Mouse (Mus musculus): ENCODE measurements around the gene Obsl1. TPM values are rescaled to one million over a fixed set of nuclear protein-coding genes. Genes with fewer than 3 reads are reported as not detected.
A peak's percentile ranks its signal among the peaks of the same experiment; 100 is the strongest.

Gene Obsl1
- polyA plus RNA-seq, 1 experiment: 6.2 TPM

GRCm38 (mm10) chr1:75450314-75451005 is 55.8 kb downstream of the Obsl1 start, which contains the start of gene Asic4:
Gene Asic4, plus strand, starts transcription at chr1:75450436.
- Histone ChIP-seq H3K4me3 (replicated peaks; ENCODE audit: control insufficient read depth, low read depth, low read length) (no peak within 1 kb of the TSS), H3K4me1 (ENCODE audit: control insufficient read depth, insufficient read depth, low read length) (no peaks in the 10 kb centered on the region)

GRCm38 (mm10) chr1:75449377-75450135 is 56.7 kb downstream of the Obsl1 start:
- H3K27ac ChIP-seq (ENCODE audit: control insufficient read depth, insufficient read depth, low read depth, low read length, poor library complexity): no peak overlapping the region
- WGBS: 2% methylated on average over 8 of the region's 8 CpGs
- no peak for TF ChIP-seq CTCF (IDR thresholded peaks at IDR 0.05; ENCODE audit: control insufficient read depth, insufficient read depth, low read length)
- no peak for TF ChIP-seq POLR2A (IDR thresholded peaks at IDR 0.05; ENCODE audit: borderline replicate concordance, control insufficient read depth, low read depth, low read length)
- H3K4me3 ChIP-seq (replicated peaks; ENCODE audit: control insufficient read depth, low read depth, low read length): no peak overlapping the region
- no peaks in the 10 kb centered on the region for H3K4me1 ChIP-seq (ENCODE audit: control insufficient read depth, insufficient read depth, low read length)

More at GRCm38 (mm10) chr1:75450314-75451005, 55.8 kb downstream of the Obsl1 start, which contains the start of gene Asic4:
- WGBS: 2% methylated on average over 35 of the region's 35 CpGs
- H3K27ac ChIP-seq (ENCODE audit: control insufficient read depth, insufficient read depth, low read depth, low read length, poor library complexity): no peak within 1 kb of the TSS
- TF ChIP-seq POLR2A (IDR thresholded peaks at IDR 0.05; ENCODE audit: borderline replicate concordance, control insufficient read depth, low read depth, low read length): no peak

- Histone ChIP-seq H3K27ac (ENCODE audit: control insufficient read depth, insufficient read depth, low read depth, low read length, poor library complexity) (no peak overlapping the region), H3K4me3 (replicated peaks; ENCODE audit: control insufficient read depth, low read depth, low read length) (no peak overlapping the region), H3K4me1 (ENCODE audit: control insufficient read depth, insufficient read depth, low read length) (no peaks in the 10 kb centered on the region)
- TF ChIP-seq CTCF (IDR thresholded peaks at IDR 0.05; ENCODE audit: control insufficient read depth, insufficient read depth, low read length): no peak
- TF ChIP-seq POLR2A (IDR thresholded peaks at IDR 0.05; ENCODE audit: borderline replicate concordance, control insufficient read depth, low read depth, low read length): no peak
- 6% methylated on average over 13 of the region's 14 CpGs for WGBS
These were observed 57.3 kb downstream of the Obsl1 start for GRCm38 (mm10) chr1:75448937-75449336.

- Histone ChIP-seq H3K4me1 (ENCODE audit: control insufficient read depth, insufficient read depth, low read length) (no peaks in the 10 kb centered on the region), H3K4me3 (replicated peaks; ENCODE audit: control insufficient read depth, low read depth, low read length) (no peak overlapping the region), H3K27ac (ENCODE audit: control insufficient read depth, insufficient read depth, low read depth, low read length, poor library complexity) (no peak overlapping the region)
- TF ChIP-seq CTCF (IDR thresholded peaks at IDR 0.05; ENCODE audit: control insufficient read depth, insufficient read depth, low read length) (no peak), POLR2A (IDR thresholded peaks at IDR 0.05; ENCODE audit: borderline replicate concordance, control insufficient read depth, low read depth, low read length) (no peak)
- 11% methylated on average over 7 of the region's 7 CpGs for WGBS
These were observed 58.2 kb downstream of the Obsl1 start for GRCm38 (mm10) chr1:75448052-75448431.

GRCm38 (mm10) chr1:75447265-75448051 is 58.8 kb downstream of the Obsl1 start:
- H3K4me3 ChIP-seq (replicated peaks; ENCODE audit: control insufficient read depth, low read depth, low read length): no peak overlapping the region
- H3K27ac ChIP-seq (ENCODE audit: control insufficient read depth, insufficient read depth, low read depth, low read length, poor library complexity): no peak overlapping the region
- TF ChIP-seq POLR2A (IDR thresholded peaks at IDR 0.05; ENCODE audit: borderline replicate concordance, control insufficient read depth, low read depth, low read length): no peak
- no peak for TF ChIP-seq CTCF (IDR thresholded peaks at IDR 0.05; ENCODE audit: control insufficient read depth, insufficient read depth, low read length)
- WGBS: 6% methylated on average over 10 of the region's 10 CpGs
- no peaks in the 10 kb centered on the region for H3K4me1 ChIP-seq (ENCODE audit: control insufficient read depth, insufficient read depth, low read length)

- H3K27ac ChIP-seq (ENCODE audit: control insufficient read depth, insufficient read depth, low read depth, low read length, poor library complexity): no peak overlapping the region
- H3K4me3 ChIP-seq (replicated peaks; ENCODE audit: control insufficient read depth, low read depth, low read length): no peak overlapping the region
- WGBS: 3% methylated on average over 20 of the region's 20 CpGs
- TF ChIP-seq POLR2A (IDR thresholded peaks at IDR 0.05; ENCODE audit: borderline replicate concordance, control insufficient read depth, low read depth, low read length) (no peak), CTCF (IDR thresholded peaks at IDR 0.05; ENCODE audit: control insufficient read depth, insufficient read depth, low read length) (no peak)
- H3K4me1 ChIP-seq (ENCODE audit: control insufficient read depth, insufficient read depth, low read length): no peaks in the 10 kb centered on the region
These were observed 59.6 kb downstream of the Obsl1 start for GRCm38 (mm10) chr1:75446656-75447055.

- Histone ChIP-seq H3K27ac (ENCODE audit: control insufficient read depth, insufficient read depth, low read depth, low read length, poor library complexity) (no peak overlapping the region), H3K4me1 (ENCODE audit: control insufficient read depth, insufficient read depth, low read length) (no peaks in the 10 kb centered on the region), H3K4me3 (replicated peaks; ENCODE audit: control insufficient read depth, low read depth, low read length) (no peak overlapping the region)
- TF ChIP-seq POLR2A (IDR thresholded peaks at IDR 0.05; ENCODE audit: borderline replicate concordance, control insufficient read depth, low read depth, low read length): no peak
- TF ChIP-seq CTCF (IDR thresholded peaks at IDR 0.05; ENCODE audit: control insufficient read depth, insufficient read depth, low read length): peak; percentile 87
- 1% methylated on average over 22 of the region's 22 CpGs for WGBS
These were observed 60.3 kb downstream of the Obsl1 start for GRCm38 (mm10) chr1:75445751-75446611.
